Mouse (Mus musculus) adrenal gland, postnatal 25 days (tissue): Measurements from ENCODE around the gene Lingo1. TPM values are rescaled to one million over a fixed set of nuclear protein-coding genes. Genes with fewer than 3 reads are reported as not detected.

Source experiments
- DNase-seq: peaks from one replicate; pipeline ENCODE4 v3.0.0; 2021; ENCODE audit warnings: mixed read lengths
- long read RNA-seq: library from polyadenylated mRNA; stranded (forward); transcript quantifications from one replicate; pipeline ENCODE4 v2.0.0, GENCODE M21; 2021
- total RNA-seq: library from RNA; stranded (reverse); gene quantifications from 2 replicates; pipeline ENCODE4 v1.2.3, GENCODE M21; 2021

The Lingo1 gene
- 0.86 and 1.1 TPM in 2 replicates for total RNA-seq
- long read RNA-seq = 0 reads

DNA sequence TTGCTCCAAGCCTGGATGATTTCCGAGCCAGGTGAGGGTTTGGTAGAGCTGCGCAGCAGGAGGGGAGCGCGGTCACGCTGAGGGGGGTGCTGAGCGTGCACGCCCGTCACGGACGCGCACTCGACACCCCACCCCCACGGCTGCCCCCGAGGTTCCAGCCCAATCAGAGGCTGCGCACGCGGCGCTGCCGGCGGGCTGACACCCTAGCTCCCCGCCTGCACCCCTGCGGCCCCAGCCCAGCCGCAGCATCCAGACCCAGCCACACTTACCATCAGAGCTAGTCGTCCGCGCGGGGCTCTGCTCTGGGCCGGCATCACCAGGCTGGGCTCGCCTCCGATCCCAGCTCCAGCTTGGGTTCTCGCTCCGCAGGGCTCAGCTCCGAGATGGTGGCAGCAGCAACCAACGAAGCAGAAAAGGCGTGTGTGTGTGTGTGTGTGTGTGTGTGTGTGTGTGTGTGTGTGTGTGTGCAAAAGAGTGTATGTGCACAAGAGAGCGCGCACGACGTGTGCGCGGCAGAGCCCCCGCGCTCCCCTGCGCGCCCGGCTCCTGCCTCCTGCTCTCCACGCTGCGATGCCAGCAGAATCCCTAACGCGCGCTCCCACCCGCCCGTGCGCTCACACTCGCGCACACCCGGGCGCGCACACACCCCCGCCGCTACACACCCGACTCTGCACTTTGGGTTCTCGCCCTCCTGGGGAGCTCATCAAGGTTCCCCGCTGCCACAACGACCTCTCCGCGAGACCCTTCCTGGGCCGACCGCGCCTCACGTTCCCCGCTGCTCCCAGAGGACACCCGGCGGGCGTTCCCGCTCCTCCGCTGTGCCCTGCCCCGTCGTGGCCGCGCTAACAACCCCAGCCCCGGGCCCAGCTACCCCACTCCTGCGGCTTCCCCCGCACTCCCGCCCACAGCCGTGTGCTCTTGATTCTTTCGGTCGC, at the start of gene Lingo1:
Gene Lingo1, minus strand, starts transcription at position 748 of the 935 bp plus-strand sequence.
- peak; percentile 9 for DNase-seq

DNA sequence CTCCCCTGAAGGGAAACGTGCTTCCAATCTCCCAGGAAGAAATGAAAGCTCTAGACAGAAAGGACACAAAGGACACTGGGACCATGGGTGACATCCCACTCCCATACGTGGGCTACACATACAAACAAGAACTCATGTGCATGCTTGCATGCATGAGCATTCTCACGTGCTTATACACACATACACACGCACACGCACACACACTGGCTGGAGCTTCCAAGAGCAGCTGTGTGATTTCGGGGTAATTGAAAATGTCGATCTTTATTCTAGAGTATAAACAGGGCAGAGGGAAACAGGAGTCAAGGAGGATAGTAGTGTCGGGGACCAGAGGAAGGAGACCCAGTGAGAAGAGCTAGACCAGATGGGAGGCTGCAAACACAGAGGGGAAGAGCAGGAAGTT, 48.4 kb upstream of the Lingo1 start:
- no peak for DNase-seq

DNA sequence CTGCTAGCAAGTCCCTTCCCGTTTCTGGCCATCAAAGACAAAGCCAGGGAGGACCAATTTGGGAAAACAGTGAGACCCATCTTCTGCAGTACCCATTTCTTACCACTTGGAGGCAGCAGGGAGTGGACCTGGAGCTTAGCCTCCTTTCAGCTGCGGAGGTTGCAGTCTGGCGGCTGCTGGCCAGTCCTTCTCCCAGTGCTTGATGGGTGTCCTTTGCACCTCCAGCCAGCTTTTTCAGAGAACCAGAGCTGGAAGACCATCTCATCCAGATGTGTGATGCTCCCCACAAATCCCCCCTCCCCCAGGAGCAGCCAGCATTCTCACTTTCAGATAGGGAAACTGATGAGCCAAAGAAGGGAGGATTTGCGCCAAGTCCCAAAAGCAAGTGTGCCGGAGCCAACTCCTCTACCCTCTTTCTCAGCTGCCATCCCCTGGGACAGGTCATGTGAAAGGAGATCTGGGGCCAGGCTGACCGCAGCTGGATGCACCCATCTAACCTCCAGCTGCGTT, 47.5 kb upstream of the Lingo1 start:
- DNase-seq = peak; percentile 61

DNA sequence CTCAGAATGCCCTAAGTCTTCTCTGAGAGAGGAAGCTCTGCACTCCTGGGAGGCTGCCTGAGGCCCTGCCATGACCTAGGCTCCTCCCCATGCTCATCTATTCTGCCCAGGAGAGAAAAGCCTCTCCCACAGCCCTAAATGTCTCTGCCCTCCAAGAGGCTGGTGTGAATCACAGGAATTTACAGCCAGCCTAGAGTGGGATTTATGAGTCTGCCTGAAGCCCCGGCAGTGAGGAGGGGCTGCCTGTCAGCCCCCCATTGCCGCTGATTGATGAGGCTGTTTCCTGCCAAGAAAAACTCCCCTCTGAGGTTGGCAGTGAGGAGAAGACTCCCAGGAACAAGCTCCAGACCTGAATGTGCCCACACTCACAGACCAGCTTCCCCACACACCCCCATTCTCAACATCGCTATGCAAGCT, 46.0 kb upstream of the Lingo1 start:
- no peak for DNase-seq

DNA sequence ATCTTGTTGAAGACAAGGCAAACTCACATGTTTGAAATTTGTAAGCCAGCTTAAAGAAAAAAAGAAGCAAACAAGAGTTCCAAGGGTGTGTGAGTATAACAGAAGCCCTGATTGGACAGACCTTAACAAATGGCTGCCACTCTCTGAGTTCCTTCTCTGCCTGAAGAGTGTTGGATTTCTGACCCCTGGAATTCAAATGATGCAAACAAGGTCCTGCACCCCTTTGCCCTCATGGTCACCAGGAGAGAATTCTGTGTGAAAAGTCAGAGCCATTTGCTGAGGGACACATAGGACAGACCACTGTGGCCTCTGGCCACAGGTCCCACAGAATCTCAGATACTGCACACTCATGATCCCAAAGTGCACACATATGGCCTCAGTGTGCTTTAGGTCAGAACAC, 45.6 kb upstream of the Lingo1 start:
- DNase-seq = no peak

DNA sequence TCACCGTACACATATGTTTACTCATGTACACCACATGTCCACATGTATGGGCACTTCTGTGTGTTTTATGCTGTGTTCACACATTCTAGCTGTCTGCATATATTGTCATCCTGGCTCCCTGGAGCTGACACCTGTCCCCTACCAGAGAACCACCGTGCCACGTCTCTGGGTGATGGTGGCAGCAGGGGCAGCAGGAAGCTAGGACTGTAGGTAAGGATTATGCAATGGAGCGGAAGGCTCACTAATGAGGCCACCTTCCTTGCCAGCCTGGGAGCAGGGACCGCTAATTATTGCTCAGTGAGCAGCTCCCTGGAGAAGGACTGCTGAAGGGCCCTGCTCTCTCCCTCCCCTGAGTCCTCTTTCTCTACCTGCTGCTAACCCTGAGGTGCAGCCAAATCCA, 44.5 kb upstream of the Lingo1 start:
- no peak for DNase-seq

DNA sequence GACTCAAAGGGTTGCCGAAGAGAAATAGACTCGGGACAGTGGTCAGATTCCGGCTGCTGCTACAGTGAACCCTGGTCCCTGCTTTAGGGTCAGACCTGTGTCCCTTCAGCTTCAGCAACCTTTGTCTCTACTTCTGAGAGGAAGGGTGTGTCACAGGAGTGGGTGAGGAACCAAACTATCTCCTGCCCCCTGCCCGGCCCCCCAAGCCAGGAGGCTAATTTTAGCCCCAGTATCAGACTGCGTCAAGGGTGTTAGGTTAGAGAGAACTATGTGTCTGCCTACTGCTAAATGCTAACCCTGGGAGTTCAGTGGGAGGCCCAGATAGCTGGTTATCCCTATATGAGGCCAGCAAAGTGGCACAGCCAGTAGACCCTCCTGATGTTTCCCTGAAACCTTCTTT, 38.9 kb upstream of the Lingo1 start:
- DNase-seq = no peak

DNA sequence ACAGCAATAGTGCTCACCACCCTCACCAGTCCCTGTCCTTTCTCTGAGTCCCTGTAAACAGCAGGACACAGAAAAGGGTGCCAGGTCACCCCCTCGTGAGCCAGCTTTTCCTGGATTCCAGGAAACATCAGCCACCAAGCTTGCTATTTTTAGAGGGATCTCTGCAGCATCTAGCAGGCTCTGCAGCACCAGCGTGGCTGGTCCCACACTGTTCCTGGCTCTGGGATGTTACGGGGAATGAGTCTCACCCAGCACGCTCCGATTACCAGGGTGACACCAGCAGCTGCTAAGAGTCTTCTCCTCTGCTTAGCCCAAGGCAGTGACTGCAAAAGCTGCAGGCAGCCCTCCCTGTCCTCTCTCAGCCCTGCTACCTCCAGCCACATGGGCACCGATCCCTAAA, 36.6 kb upstream of the Lingo1 start:
- no peak for DNase-seq

DNA sequence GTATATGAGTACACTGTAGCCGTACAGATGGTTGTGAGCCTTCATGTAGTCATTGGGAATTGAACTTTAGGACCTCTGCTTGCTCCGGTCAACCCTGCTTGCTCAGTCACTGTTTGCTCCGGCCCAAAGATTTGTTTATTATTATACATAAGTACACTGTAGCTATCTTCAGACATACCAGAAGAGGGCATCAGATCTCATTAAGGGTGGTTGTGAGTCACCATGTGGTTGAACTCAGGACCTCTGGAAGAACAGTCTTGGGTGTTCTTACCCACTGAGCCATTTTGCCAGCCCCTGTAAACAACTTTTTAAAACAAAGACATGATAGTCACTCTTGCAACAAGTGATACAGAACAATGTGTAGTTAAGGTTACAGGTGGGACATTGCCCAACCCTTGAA, 35.6 kb upstream of the Lingo1 start:
- no peak for DNase-seq

DNA sequence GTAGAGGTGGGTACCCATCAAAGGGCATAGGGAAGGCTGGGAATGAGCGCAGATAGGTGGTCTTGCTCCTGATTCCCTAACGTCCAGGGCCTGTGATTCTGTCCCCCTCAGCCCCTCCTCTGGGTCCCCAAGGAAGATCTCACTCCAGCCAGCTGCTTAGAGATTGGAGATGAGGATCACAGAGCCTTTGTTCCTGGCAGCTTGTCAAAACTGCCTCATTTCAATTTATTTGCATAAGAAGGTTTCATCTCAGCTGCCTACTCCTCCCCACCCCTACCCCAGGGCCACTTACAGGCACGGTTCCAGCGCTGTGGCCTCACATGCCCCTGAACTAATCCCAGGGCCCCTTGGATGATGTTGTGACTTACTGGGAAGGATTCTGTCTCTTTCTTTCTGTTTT, 33.9 kb upstream of the Lingo1 start:
- DNase-seq = no peak

DNA sequence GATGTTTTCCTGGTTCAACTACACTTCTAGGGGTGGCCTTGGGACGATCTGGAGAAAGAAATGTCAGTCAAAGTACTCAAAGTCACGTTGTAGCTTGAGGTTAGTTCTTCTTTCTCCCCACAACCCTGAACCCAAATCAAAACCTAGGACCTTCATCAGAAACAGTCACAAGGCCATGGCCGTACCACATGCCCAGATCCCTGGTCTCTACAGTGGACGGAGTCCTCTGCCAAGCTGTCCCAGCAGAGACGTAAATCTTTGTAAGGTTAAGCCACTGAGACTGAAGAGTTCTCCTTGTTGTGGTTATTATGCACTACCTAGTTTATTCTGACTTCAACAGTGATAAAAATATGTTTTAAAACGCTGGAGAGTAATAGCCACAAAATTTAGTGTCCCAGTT, 32.6 kb upstream of the Lingo1 start:
- DNase-seq = no peak

DNA sequence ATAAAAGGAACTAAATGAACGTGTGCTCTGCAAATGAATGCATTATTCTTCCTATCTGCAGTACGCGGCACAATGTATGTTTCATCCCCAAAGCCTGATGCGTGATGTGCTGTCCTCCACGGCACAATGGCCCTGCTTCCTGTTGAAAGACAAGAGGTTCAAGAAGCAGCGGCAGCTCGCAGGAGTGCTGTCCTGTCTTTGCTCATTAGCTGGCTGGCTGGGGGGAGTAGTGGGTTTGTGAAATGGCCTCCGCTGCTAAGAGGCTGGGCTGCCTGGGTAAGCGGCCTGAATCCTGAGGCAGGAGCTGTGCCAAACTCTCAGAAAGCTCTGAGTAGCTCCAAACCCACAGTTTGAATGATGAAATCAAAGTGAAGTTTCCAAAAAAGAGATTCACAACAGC, 31.9 kb upstream of the Lingo1 start:
- no peak for DNase-seq

DNA sequence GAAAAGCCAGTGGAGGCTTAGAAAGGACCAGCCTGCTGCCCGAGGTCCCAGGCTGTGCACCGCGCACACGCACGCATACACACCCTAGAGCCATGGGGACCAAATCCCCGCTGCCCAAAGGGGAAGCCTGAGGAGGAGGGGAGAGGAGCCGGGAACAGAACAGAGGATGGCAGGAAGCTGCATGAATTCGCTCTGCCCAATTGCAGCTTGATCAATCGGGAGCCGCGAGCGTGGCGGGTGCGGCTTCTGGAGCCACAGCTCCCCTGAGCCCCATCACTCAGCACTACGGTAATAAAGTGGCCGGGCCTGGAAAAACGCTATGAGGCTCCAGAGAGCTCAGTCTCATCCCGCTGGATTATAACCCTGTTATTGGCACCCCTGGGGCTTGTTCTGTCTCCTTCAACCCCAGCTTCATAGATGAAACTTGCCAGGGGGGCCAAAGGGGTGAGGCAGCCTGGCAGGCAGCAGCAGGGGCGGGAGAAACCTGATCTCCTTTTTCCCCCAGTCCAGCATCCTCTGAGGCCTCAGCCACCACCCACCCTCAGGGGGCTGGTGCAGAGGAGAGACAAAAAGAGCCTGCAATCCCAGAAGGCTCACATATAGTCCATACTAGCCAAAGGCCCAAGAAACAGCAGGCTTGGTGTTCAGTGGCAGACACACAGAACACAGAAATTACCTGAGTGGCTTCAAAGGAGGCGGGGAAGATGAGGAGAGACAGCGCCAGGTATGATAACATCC, 29.4 kb upstream of the Lingo1 start:
- no peak for DNase-seq

DNA sequence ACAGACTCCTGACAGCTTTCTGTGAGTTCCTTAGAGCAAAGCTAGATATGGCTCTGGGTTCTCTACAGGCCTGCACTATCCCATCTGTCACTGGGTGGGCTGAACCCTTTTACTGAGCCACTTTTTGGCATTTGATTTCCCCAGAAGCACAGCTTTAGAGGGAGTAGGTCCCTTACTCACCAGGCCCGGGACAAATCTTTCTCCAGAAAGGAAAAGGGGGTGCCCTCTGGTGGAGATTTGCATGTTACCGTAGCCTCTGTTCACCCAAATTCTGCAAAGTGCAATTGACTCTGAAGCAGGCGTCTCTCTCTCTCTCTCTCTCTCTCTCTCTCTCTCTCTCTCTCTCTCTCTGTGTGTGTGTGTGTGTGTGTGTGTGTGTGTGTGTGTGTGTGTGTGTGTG, 28.6 kb upstream of the Lingo1 start:
- no peak for DNase-seq

DNA sequence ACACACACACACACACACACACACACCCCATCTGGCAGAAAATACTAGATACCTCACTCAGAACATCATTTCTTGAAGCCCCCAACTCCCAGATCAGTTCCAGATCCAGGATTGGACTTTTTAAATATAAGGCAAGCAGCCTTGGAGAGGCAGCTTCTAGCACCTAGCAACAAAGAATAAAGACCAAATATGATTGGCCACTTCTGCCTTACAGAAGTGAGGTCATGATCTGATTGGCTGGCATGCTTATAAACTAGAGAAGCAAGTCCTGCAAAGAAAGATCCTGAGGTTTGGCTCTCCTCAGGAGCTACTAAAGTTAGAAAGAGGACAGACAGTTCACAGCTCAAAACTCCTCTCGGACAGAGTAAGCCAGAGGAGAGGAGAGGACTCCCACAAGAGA, 14.6 kb upstream of the Lingo1 start:
- no peak for DNase-seq

DNA sequence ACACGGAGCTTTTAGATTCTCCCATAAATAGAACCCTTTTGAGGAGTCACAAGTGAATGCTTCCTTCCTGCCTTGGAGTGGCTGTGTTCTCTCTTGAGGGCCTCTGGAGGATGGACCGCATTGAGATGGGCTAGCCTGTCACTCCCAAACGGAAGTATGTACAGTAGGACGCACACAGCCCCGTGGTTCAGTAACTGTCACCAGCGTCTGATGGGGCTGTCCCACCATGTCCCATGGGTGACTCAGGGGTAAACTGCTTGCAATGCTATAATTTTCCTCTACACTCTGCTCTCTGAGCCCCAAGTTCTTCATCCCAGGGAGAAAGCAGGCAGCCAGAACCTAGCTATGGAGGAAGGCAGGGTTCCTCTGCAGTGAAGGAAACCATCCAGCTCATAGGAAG, 11.7 kb upstream of the Lingo1 start:
- no peak for DNase-seq

DNA sequence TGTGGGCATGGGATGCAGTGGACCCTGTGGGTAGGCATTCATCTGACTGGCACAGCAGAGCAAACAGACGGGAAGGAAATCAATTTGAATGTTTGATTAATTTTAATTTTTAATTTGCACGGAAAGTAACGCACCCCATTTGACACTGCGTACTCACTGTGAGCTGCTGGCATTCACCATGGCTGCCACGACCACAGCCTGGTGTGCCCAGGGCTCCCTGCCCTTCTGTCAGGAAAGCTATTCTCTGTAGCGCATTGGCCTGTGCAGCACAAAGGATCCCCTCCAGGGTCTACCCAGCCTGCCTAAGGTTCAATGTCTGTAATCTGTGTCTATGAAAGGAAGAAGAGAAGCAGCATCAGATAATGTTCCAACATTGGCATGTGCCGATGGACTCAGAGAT, 6.9 kb upstream of the Lingo1 start:
- DNase-seq = no peak

DNA sequence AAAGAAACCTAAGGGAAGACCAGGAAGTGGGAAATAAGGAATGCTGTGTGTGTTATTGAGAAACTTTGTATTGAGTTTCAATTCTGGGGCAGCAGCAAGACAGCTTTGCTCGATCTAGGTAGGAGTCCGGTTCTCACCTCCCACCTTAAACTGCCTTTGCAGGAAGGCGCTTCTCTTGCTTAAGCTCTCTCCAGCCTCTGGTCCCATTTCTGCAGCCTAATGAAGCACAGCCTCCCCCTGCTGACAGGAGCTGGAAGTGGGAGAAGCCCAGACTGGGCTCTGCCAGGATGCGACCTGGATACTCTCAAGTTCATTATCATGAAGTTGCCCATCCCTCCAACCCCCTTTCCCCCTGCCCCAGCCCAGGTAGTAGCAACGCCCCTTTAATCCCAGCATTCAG, 1.6 kb upstream of the Lingo1 start:
- peak; percentile 69 for DNase-seq

DNA sequence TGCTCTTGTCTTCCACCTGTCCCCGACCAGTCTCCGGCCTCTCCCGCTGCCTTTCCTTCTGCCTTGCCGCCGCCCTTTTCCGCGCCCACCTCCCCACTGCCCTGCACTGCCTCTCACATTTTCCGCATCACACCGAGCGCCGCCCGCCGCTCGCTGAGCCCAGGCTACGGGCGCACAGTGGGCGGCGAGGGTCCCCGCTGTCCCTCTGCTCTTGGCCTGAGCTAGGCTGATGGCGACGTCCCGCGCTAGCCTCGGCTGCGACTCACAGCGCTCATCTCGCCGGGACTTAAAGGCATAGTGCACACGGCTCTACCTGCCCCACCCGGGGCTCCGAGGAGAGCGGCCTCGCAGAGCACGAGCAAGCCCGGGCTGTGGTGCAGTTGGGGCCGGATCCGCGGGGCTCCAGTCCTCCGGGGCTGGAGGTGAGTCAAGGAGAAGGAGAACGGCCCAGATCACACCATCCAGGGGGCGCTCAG, 426 bp upstream of the Lingo1 start:
- peak; percentile 16 for DNase-seq

DNA sequence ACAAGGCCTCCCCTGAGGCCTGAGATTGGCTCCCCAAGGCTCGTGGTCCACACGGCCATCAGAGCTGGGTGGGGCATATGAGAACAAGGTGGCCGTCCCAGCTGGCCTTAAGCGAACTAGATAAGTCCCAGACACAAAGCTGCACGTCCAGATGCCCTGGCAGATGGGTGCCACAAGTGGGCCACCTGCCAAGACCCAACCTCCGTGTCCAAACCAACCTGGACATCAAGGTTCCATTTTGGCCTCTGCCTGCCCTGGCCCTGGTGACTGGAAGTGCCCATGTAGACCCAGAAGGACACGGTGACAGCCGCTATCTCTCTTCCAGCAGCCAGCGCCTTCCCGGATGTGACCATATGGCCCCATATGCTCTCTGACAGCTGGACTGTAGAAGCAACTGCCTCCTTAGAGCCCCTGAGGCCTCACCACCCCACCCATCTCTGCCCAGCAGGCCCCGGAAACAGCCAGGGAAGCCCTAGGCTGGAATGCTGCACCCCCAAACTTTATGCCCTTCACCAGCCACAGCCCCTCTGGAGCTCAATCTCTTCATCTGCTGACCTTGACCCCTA, 4.5 kb downstream of the Lingo1 start:
- DNase-seq = no peak

DNA sequence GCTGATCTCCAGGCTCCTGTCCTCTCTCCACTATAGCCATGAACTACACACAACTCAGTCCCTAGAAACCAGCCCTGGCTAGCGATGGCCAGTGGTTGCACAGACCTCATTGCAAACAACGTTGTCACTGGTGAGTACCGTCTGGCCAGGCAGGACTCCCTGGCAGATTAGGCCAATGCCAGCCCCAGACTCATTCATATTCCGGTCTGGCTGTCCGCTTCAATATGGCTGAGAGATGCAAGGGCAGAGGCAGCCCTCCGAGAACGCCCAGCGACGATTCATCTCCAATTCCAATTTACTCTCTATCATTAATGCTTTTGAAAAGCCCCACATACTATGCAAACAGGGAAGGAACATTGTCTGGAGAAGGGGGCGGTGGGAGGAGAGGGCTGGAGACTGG, 11.7 kb downstream of the Lingo1 start:
- DNase-seq = no peak

DNA sequence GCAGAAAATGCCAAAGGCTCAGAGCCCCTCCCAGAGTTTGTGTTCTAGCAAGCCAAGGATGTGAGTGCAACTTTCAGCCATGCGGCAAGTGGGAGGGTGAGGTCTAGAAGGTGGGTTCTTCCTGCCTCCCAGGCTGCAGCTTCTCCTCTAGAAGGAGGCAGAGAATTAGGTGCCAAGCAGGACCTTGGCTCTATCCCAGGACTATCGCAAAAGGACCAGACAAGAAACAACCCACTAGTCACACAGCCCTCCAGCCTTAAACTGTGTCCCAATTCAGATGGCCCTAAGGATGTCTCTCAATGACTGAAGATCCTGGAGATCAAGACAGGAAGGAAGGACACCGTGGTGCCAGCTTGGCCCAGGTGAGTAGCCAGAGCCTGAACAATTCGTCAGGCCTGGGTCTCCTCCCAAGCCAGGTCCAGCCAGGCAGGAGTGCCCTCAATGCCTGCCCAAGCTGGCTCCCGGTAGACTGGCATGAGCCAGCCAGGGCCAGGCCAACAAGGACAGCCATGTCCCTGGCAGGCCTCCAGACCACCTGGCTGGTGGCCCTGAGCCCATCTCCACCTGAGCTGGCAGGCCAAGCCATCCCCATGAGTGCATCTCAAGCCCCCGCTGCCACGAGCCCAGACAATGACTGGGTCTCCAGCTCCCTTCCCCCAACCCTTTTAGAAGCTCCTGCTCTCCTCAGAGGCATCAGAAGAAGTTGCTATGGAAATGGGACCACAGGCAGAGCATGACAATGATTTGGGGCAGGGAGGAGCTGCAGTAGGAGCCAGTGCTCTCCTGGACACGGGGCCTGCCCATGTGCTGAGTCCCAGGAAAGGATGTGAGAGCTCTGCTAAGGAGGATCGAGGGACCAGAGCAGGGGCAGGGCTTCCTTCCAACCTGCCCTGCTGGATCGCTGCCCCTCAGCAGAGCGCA, 19.1 kb downstream of the Lingo1 start:
- peak; percentile 13 for DNase-seq
